Mouse (Mus musculus) ES-E14 (cell line): ENCODE measurements at regions not wholly inside any gene's neighbourhood (a gene's known extent, or its start where the extent isn't known, plus 50 kb on each side); places are given as distances from the start of the nearest gene placed in this dataset.

Experiments
- CHD2 ChIP-seq: IDR thresholded peaks from 2 replicates; pipeline ENCODE4 v1.6.1; 2014; ENCODE audit warnings: mild to moderate bottlenecking, low read depth, low read length, inconsistent platforms
- MAFK ChIP-seq: IDR thresholded peaks from 2 replicates; pipeline ENCODE4 v1.6.1; 2014; ENCODE audit warnings: mild to moderate bottlenecking, low read depth, low read length, inconsistent platforms; ENCODE audit not compliant: insufficient read depth
- ZC3H11A ChIP-seq: IDR thresholded peaks from 2 replicates; pipeline ENCODE4 v1.6.1; 2012; ENCODE audit warnings: low read depth, mild to moderate bottlenecking, inconsistent platforms, low read length, borderline replicate concordance

DNA sequence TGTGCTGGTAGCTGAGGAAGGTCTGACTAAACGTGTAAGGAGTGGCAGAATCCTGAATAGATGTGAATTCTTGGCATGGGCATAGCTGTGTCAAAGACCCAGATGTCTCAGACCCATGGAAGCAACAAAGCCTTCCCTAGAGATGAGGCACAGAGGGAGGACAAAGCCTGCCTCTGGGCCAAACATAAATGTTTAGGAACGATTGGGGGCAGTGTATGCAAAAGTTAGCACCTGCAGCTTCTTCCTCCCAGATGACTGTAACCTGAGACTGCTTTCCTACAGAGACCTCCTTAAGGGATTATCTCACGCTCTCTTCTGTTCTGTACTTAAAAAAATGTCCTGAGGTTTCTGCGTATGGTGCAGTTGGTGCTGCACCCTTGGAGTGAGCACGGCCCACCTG lies 57.7 kb downstream of the Foxf2 start:
- TF ChIP-seq ZC3H11A = no peak
- peak; percentile 23 for TF ChIP-seq CHD2
- no peak for TF ChIP-seq MAFK
